Mouse (Mus musculus): Measurements from ENCODE around the gene Tfap2c. TPM values are rescaled to one million over a fixed set of nuclear protein-coding genes. Genes with fewer than 3 reads are reported as not detected.

Tfap2c gene
- polyA plus RNA-seq, 1 experiment from 2014 or later: 0.25 TPM

GRCm38 (mm10) chr2:172590839-172591238 lies 41.4 kb downstream of the Tfap2c start:
- H3K27ac ChIP-seq (ENCODE audit: low read length): no peak overlapping the region
- WGBS: 93% methylated on average over 5 of the region's 5 CpGs
- H3K9ac ChIP-seq (ENCODE audit: low read depth, low read length): no peak overlapping the region
- H3K4me3 ChIP-seq (ENCODE audit: low read depth, low read length): no peak overlapping the region
- H3K4me2 ChIP-seq (ENCODE audit: low read length): no peak overlapping the region
- H3K4me1 ChIP-seq (ENCODE audit: control insufficient read depth, insufficient read depth, low read length): no peaks in the 10 kb centered on the region
- ATAC-seq: no peak
- H3K36me3 ChIP-seq (ENCODE audit: control insufficient read depth, insufficient read depth, low read length): no peaks in the 10 kb centered on the region
- H3K27me3 ChIP-seq (ENCODE audit: control insufficient read depth, insufficient read depth, low read depth, low read length): peaks cover 3% of the 10 kb centered on the region; the same call in 1 of the 2 replicates
- H3K9me3 ChIP-seq (replicated peaks; ENCODE audit: control insufficient read depth, low read length, poor library complexity, severe bottlenecking): no peaks in the 10 kb centered on the region

DNA sequence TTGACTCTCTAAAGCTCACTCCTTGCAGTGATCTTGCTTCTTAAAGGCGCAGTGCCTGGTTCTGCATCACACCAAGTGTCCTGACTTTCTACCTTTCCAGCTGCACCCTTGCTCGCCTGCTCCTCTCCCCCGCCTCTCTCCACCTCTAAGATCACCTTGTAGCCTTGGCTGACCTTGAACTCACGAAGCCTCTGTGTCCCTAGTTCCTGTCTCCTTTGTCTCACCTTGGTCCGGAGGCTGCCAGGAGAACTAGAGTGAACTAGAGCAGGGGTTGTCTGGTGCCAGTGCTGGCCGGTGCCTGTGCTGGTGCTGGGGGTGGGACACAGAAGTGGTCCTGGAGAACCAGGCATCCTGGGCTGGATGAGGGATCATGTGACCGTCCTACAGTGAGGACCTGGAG lies 44.9 kb downstream of the Tfap2c start:
- Histone ChIP-seq H3K27ac (ENCODE audit: low read length) (no peak overlapping the region), H3K4me2 (ENCODE audit: low read length) (no peak overlapping the region), H3K27me3 (ENCODE audit: control insufficient read depth, insufficient read depth, low read depth, low read length) (no peaks in the 10 kb centered on the region), H3K9ac (ENCODE audit: low read depth, low read length) (no peak overlapping the region), H3K9me3 (replicated peaks; ENCODE audit: control insufficient read depth, low read length, poor library complexity, severe bottlenecking) (no peaks in the 10 kb centered on the region), H3K4me3 (ENCODE audit: low read depth, low read length) (no peak overlapping the region), H3K4me1 (ENCODE audit: control insufficient read depth, insufficient read depth, low read length) (no peaks in the 10 kb centered on the region), H3K36me3 (ENCODE audit: control insufficient read depth, insufficient read depth, low read length) (no peaks in the 10 kb centered on the region)
- 93% methylated on average over 7 of the region's 7 CpGs for WGBS
- ATAC-seq: no peak

GRCm38 (mm10) chr2:172597056-172597455 lies 47.7 kb downstream of the Tfap2c start:
- ATAC-seq: no peak
- H3K4me3 ChIP-seq (ENCODE audit: low read depth, low read length): no peak overlapping the region
- H3K9ac ChIP-seq (ENCODE audit: low read depth, low read length): no peak overlapping the region
- no peaks in the 10 kb centered on the region for H3K36me3 ChIP-seq (ENCODE audit: control insufficient read depth, insufficient read depth, low read length)
- H3K4me1 ChIP-seq (ENCODE audit: control insufficient read depth, insufficient read depth, low read length): no peaks in the 10 kb centered on the region
- no peak overlapping the region for H3K4me2 ChIP-seq (ENCODE audit: low read length)
- no peak overlapping the region for H3K27ac ChIP-seq (ENCODE audit: low read length)
- no peaks in the 10 kb centered on the region for H3K9me3 ChIP-seq (replicated peaks; ENCODE audit: control insufficient read depth, low read length, poor library complexity, severe bottlenecking)
- WGBS: 43% methylated on average over 7 of the region's 7 CpGs
- no peaks in the 10 kb centered on the region for H3K27me3 ChIP-seq (ENCODE audit: control insufficient read depth, insufficient read depth, low read depth, low read length)

GRCm38 (mm10) chr2:172597881-172598280 lies 48.5 kb downstream of the Tfap2c start:
- ATAC-seq: no peak
- Histone ChIP-seq H3K4me1 (ENCODE audit: control insufficient read depth, insufficient read depth, low read length) (no peaks in the 10 kb centered on the region), H3K4me2 (ENCODE audit: low read length) (no peak overlapping the region), H3K9ac (ENCODE audit: low read depth, low read length) (no peak overlapping the region), H3K4me3 (ENCODE audit: low read depth, low read length) (no peak overlapping the region), H3K27ac (ENCODE audit: low read length) (no peak overlapping the region), H3K9me3 (replicated peaks; ENCODE audit: control insufficient read depth, low read length, poor library complexity, severe bottlenecking) (no peaks in the 10 kb centered on the region), H3K27me3 (ENCODE audit: control insufficient read depth, insufficient read depth, low read depth, low read length) (no peaks in the 10 kb centered on the region), H3K36me3 (ENCODE audit: control insufficient read depth, insufficient read depth, low read length) (no peaks in the 10 kb centered on the region)
- 86% methylated on average over 9 of the region's 9 CpGs for WGBS

DNA sequence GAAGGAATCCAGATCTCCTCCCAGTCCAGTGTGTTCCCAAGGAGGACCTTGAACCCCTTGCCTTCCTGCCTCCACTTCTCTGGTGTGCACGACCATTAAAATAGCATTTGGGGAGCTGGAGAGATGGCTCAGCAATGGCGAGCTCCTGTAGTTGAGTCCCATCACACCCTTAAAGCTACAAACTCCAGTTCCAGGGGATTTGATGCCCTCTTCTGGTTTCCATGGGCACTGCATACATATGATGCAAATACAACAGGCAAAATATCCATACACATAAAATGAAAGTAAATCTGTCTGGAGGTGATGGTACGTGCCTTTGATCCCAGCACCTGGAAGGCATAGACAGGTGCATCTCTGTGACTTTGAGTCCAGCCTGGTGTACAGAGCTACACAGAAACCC lies 55.2 kb downstream of the Tfap2c start:
- Histone ChIP-seq H3K36me3 (ENCODE audit: control insufficient read depth, insufficient read depth, low read length) (no peaks in the 10 kb centered on the region), H3K27ac (ENCODE audit: low read length) (no peak overlapping the region), H3K9ac (ENCODE audit: low read depth, low read length) (no peak overlapping the region), H3K4me2 (ENCODE audit: low read length) (no peak overlapping the region), H3K9me3 (replicated peaks; ENCODE audit: control insufficient read depth, low read length, poor library complexity, severe bottlenecking) (no peaks in the 10 kb centered on the region), H3K4me3 (ENCODE audit: low read depth, low read length) (no peak overlapping the region), H3K4me1 (ENCODE audit: control insufficient read depth, insufficient read depth, low read length) (no peaks in the 10 kb centered on the region), H3K27me3 (ENCODE audit: control insufficient read depth, insufficient read depth, low read depth, low read length) (no peaks in the 10 kb centered on the region)
- ATAC-seq: no peak
- WGBS: 95% methylated on average over 3 of the region's 3 CpGs

DNA sequence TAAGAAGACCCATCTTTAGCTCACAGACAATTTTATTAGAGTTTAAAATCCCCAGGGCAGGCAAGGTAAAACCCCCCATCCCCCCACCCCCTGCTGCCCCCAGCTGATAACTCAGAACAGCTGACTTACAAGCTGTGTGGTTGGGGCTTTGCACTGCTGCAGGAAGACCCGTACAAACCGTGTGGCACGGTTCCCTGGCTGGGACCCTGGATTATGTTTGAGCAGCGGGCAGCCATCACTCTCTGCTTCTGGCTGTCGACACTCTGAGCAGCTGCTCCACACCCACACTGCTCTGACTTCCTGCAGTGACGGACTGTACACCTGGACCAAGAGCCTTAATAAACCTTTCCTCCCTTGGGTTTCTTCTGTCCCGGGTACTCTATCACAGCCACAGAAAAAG lies 56.2 kb downstream of the Tfap2c start:
- Histone ChIP-seq H3K4me2 (ENCODE audit: low read length) (no peak overlapping the region), H3K4me3 (ENCODE audit: low read depth, low read length) (no peak overlapping the region), H3K9me3 (replicated peaks; ENCODE audit: control insufficient read depth, low read length, poor library complexity, severe bottlenecking) (no peaks in the 10 kb centered on the region), H3K4me1 (ENCODE audit: control insufficient read depth, insufficient read depth, low read length) (no peaks in the 10 kb centered on the region), H3K36me3 (ENCODE audit: control insufficient read depth, insufficient read depth, low read length) (no peaks in the 10 kb centered on the region), H3K9ac (ENCODE audit: low read depth, low read length) (no peak overlapping the region), H3K27me3 (ENCODE audit: control insufficient read depth, insufficient read depth, low read depth, low read length) (no peaks in the 10 kb centered on the region), H3K27ac (ENCODE audit: low read length) (no peak overlapping the region)
- 44% methylated on average over 7 of the region's 7 CpGs for WGBS
- no peak for ATAC-seq

DNA sequence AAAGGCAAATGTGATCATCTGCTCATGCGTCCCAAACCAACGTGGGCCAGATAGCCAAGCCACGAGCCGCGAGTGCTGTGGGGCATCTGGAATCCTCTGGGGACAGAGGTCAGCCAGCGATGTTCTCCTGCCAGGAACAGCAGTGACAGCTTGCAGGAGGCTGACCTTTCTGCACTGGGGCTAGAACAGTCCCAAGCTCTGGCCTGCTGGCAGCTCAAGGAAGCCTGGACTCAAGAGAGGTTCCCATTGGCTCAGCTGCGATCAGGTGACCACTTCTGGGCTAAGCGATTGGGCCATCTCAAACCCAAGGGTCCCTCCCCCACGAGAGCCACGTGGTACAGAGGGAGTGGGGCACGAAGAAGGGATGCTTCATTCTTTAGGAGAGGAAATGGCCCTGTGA lies 58.3 kb downstream of the Tfap2c start:
- H3K4me1 ChIP-seq (ENCODE audit: control insufficient read depth, insufficient read depth, low read length): no peaks in the 10 kb centered on the region
- no peak overlapping the region for H3K9ac ChIP-seq (ENCODE audit: low read depth, low read length)
- no peaks in the 10 kb centered on the region for H3K36me3 ChIP-seq (ENCODE audit: control insufficient read depth, insufficient read depth, low read length)
- no peak for ATAC-seq
- H3K27me3 ChIP-seq (ENCODE audit: control insufficient read depth, insufficient read depth, low read depth, low read length): 0 out of 2 replicates have a peak, but pooled peaks cover 3% of the 10 kb centered on the region
- no peak overlapping the region for H3K4me2 ChIP-seq (ENCODE audit: low read length)
- H3K9me3 ChIP-seq (replicated peaks; ENCODE audit: control insufficient read depth, low read length, poor library complexity, severe bottlenecking): no peaks in the 10 kb centered on the region
- no peak overlapping the region for H3K4me3 ChIP-seq (ENCODE audit: low read depth, low read length)
- no peak overlapping the region for H3K27ac ChIP-seq (ENCODE audit: low read length)
- WGBS: 75% methylated on average over 11 of the region's 11 CpGs

Other genes with a start within 250 kb of the Tfap2c start
- gene Fam210b, start 204.0 kb upstream of the Tfap2c start, polyA plus RNA-seq (2015; fragmentation: Nextera tagmentation; extraction: Ambion mirVana): 21.2 and 24.0 TPM in 2 replicates
- gene Aurka, start 179.1 kb upstream of the Tfap2c start, polyA plus RNA-seq (2015; fragmentation: Nextera tagmentation; extraction: Ambion mirVana): 10.4 and 12.5 TPM in 2 replicates
- gene Cstf1, start 178.9 kb upstream of the Tfap2c start, polyA plus RNA-seq (2015; fragmentation: Nextera tagmentation; extraction: Ambion mirVana): 23.4 and 25.2 TPM in 2 replicates
- gene Cass4, start 155.8 kb upstream of the Tfap2c start, polyA plus RNA-seq (2015; fragmentation: Nextera tagmentation; extraction: Ambion mirVana): 0.11 and 0.16 TPM in 2 replicates
- 93.6 and 97.0 TPM in 2 replicates for gene Rtf2, start 109.0 kb upstream of the Tfap2c start, polyA plus RNA-seq (2015; fragmentation: Nextera tagmentation; extraction: Ambion mirVana)
- gene Gcnt7, start 91.0 kb upstream of the Tfap2c start, polyA plus RNA-seq (2015; fragmentation: Nextera tagmentation; extraction: Ambion mirVana): 1.6 TPM in 2 replicates
- 0.75 TPM in 1 of 2 replicates, not detected in the other for gene Fam209, start 77.1 kb upstream of the Tfap2c start, polyA plus RNA-seq (2015; fragmentation: Nextera tagmentation; extraction: Ambion mirVana)

Measured in midbrain, embryonic 16.5 days (tissue).